Mouse (Mus musculus) kidney, adult 2 months (tissue): ENCODE results near the gene Zfp683.

Experiments
- CTCF ChIP-seq: fragments of 200-500 bp; conservative IDR thresholded peaks from 2 replicates; pipeline ENCODE4 v1.5.1; 2011; ENCODE audit warnings: low read depth, mild to moderate bottlenecking, control low read depth, low read length, moderate library complexity, mixed read lengths; ENCODE audit not compliant: insufficient read depth, insufficient read length
- POLR2A ChIP-seq: fragments of 200-500 bp; IDR thresholded peaks from one replicate; pipeline ENCODE4 v1.6.1; 2011; ENCODE audit warnings: low read depth, low read length, control low read depth

DNA sequence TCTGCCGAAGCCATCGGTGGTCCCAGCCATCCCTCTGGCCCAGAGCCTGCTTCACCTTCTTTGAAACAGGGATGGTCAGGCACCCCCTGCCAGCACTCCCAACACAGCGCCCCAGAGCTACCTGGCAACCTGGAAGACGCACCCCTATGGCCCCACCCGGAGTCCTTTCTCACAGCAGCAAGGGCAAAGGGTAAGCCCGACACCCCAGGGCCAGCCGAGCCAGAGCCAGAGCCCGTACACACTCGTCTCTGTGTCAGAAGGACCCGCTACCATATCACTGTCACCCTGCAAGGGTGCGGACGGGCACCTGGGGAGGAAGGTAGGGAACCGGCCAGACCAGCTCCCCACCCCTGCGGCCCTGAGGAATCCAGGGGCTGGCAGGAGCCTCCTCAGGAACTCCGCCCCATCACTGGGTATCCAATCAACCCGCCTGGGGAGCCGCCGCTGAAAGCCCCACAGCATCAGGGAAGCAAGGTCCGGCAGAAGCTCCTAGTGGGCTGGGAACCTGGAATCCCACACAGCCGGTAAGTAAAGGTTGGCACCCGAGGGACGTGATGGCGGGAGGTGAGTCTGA, 11.9 kb downstream of the Zfp683 start:
- no peak for TF ChIP-seq POLR2A
- no peak for TF ChIP-seq CTCF
